ENCODE assay signal across 8 mouse cellular contexts in the genomic region with DNA sequence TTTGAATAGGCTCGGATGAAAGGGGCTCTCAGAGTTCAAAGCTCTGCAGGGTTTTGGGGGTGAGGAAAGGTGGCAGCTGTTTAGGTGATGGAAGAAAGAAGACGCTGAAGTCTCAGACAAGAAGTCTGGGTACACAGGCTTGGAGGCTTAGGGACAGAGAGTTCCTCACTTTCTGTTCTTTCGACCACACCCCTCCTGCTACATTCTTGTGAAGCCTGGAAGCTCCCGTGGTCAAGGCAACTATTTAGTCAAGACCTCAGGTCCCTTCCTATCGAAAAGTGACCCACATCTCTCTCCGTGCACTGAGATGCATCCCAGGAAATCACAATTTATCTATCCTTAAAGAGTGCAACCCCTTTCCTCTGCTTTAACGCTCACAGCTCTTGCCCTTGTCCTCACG. TPM values are rescaled to one million over a fixed set of nuclear protein-coding genes. Genes with fewer than 3 reads are reported as not detected.
A peak's percentile ranks its signal among the peaks of the same experiment; 100 is the strongest.
DNase-seq lines count a peak whose midpoint lies in the region; ATAC-seq and TF ChIP-seq lines count a peak whose summit lies in the region.

No protein-coding gene starts in this region.

- peaks cover 26% of the 10 kb centered on the region for H3K4me1 ChIP-seq in embryonic facial prominence, embryonic 14.5 days (ENCODE audit: control insufficient read depth, insufficient read depth, low read length)
- H3K4me1 ChIP-seq in limb, embryonic 11.5 days (ENCODE audit: control insufficient read depth, insufficient read depth, low read length), result peaks cover 22% of the 10 kb centered on the region
- H3K4me1 ChIP-seq in neural tube, embryonic 12.5 days, result peaks cover 19% of the 10 kb centered on the region

- 0 out of 2 replicates have a peak overlapping the region, but pooled peaks have one; percentile 26 for H3K9ac ChIP-seq in embryonic facial prominence, embryonic 14.5 days (ENCODE audit: low read depth, low read length)
- H3K9ac ChIP-seq in limb, embryonic 11.5 days (ENCODE audit: low read length), result no peak overlapping the region
- H3K9ac ChIP-seq in neural tube, embryonic 12.5 days, result peak overlapping the region; percentile 47

- DNase-seq in layer of hippocampus, adult 2 months (ENCODE audit: low spot score in 2 of 2), result no peak
- no peak for DNase-seq in layer of hippocampus, postnatal 10 days (ENCODE audit: low spot score in 2 of 2)
- no peak for DNase-seq in embryonic facial prominence, embryonic 14.5 days (ENCODE audit: low spot score)
- DNase-seq in limb, embryonic 11.5 days (ENCODE audit: low spot score), result no peak
- DNase-seq in left cerebral cortex, postnatal 4 days, result no peak
- no peak for DNase-seq in adrenal gland, adult 2 months
- no peak for DNase-seq in retina, embryonic 14.5 days (ENCODE audit: low spot score)

- H3K27ac ChIP-seq in layer of hippocampus, adult 2 months, result no peak overlapping the region
- no peak overlapping the region for H3K27ac ChIP-seq in embryonic facial prominence, embryonic 14.5 days (replicated peaks; ENCODE audit: low read depth, low read length)
- H3K27ac ChIP-seq in limb, embryonic 11.5 days (replicated peaks; ENCODE audit: low read depth, low read length), result no peak overlapping the region
- H3K27ac ChIP-seq in neural tube, embryonic 12.5 days, result no peak overlapping the region

- peak overlapping the region; percentile 53; the same call in 1 of the 2 replicates for H3K4me3 ChIP-seq in layer of hippocampus, adult 2 months
- peak overlapping the region; percentile 31 for H3K4me3 ChIP-seq in embryonic facial prominence, embryonic 14.5 days (ENCODE audit: low read depth, low read length)
- no peak overlapping the region for H3K4me3 ChIP-seq in limb, embryonic 11.5 days (ENCODE audit: low read depth, low read length)
- H3K4me3 ChIP-seq in neural tube, embryonic 12.5 days, result peak overlapping the region; percentile 35

- peak overlapping the region; percentile 45 for H3K4me2 ChIP-seq in embryonic facial prominence, embryonic 14.5 days (ENCODE audit: low read depth, low read length)
- peak overlapping the region; percentile 60; the same call in 1 of the 2 replicates for H3K4me2 ChIP-seq in limb, embryonic 11.5 days (ENCODE audit: low read depth, severe bottlenecking)
- H3K4me2 ChIP-seq in neural tube, embryonic 12.5 days (replicated peaks), result peak overlapping the region; percentile 64

- H3K27me3 ChIP-seq in embryonic facial prominence, embryonic 14.5 days (replicated peaks; ENCODE audit: control insufficient read depth, insufficient read depth, low read length), result no peaks in the 10 kb centered on the region; the same call in 1 of the 2 replicates
- no peaks in the 10 kb centered on the region for H3K27me3 ChIP-seq in limb, embryonic 11.5 days (ENCODE audit: control insufficient read depth, insufficient read depth, low read length)
- no peaks in the 10 kb centered on the region for H3K27me3 ChIP-seq in neural tube, embryonic 12.5 days (replicated peaks)

- intact Hi-C loops in left cerebral cortex, postnatal 4 days (cut with DNase I), result no loop called here

- no peak for ATAC-seq in embryonic facial prominence, embryonic 14.5 days (ENCODE audit: low read depth)
- no peak for ATAC-seq in limb, embryonic 11.5 days (ENCODE audit: insufficient number of reproducible peaks, low FRiP score, low TSS enrichment, low read depth)
- ATAC-seq in neural tube, embryonic 12.5 days (ENCODE audit: low FRiP score, low read depth), result no peak

- no peak for TF ChIP-seq CTCF in layer of hippocampus, adult 2 months (conservative IDR thresholded peaks at IDR 0.05)

- no peaks in the 10 kb centered on the region for H3K9me3 ChIP-seq in embryonic facial prominence, embryonic 14.5 days (ENCODE audit: control insufficient read depth, low read length)
- H3K9me3 ChIP-seq in limb, embryonic 11.5 days (ENCODE audit: control insufficient read depth, low read length), result no peaks in the 10 kb centered on the region
- H3K9me3 ChIP-seq in neural tube, embryonic 12.5 days, result no peaks in the 10 kb centered on the region

- no peaks in the 10 kb centered on the region for H3K36me3 ChIP-seq in embryonic facial prominence, embryonic 14.5 days (ENCODE audit: control insufficient read depth, insufficient read depth, low read length)
- H3K36me3 ChIP-seq in limb, embryonic 11.5 days (ENCODE audit: control insufficient read depth, insufficient read depth, low read length), result no peaks in the 10 kb centered on the region
- no peaks in the 10 kb centered on the region for H3K36me3 ChIP-seq in neural tube, embryonic 12.5 days

- WGBS in embryonic facial prominence, embryonic 14.5 days, result 11% methylated on average over 8 of the region's 8 CpGs
- 4% methylated on average over 8 of the region's 8 CpGs for WGBS in limb, embryonic 11.5 days
- 4% methylated on average over 8 of the region's 8 CpGs for WGBS in neural tube, embryonic 12.5 days

RNA-seq across cellular contexts. Expression of a gene that starts 6.0 kb away (rescaled TPM):
- under 1 TPM; 0.41 to 0.61 TPM for total RNA-seq in layer of hippocampus, adult 2 months (2021)
- total RNA-seq in layer of hippocampus, postnatal 10 days (2021), result under 1 TPM; 0.51 to 0.85 TPM
- 0.45 and 1.6 TPM in 2 replicates for polyA plus RNA-seq in embryonic facial prominence, embryonic 14.5 days (2014; fragmentation: Nextera tagmentation; extraction: Ambion mirVana)
- polyA plus RNA-seq in limb, embryonic 11.5 days (2014; fragmentation: Nextera tagmentation; extraction: Ambion mirVana), result 0.14 TPM in 1 of 2 replicates, not detected in the other
- polyA plus RNA-seq in neural tube, embryonic 12.5 days (2016; fragmentation: Nextera tagmentation; extraction: Ambion mirVana), result 0.31 and 0.58 TPM in 2 replicates
- not detected for total RNA-seq in left cerebral cortex, postnatal 4 days (2021)
- under 1 TPM; 0.24 to 0.61 TPM for total RNA-seq in adrenal gland, adult 2 months (2021)
- 1.6 and 2.1 TPM in 2 replicates for polyA plus RNA-seq in adrenal gland, adult 2 months (2012; rRNA removed)

RNA-seq across cellular contexts. Expression of a gene that starts 29.1 kb away (rescaled TPM):
- total RNA-seq in layer of hippocampus, adult 2 months (2021), result 1 to 10 TPM; 4.2 to 4.8 TPM
- 1 to 10 TPM; 3.3 to 4.9 TPM for total RNA-seq in layer of hippocampus, postnatal 10 days (2021)
- polyA plus RNA-seq in embryonic facial prominence, embryonic 14.5 days (2014; fragmentation: Nextera tagmentation; extraction: Ambion mirVana), result 6.5 and 8.9 TPM in 2 replicates
- polyA plus RNA-seq in limb, embryonic 11.5 days (2014; fragmentation: Nextera tagmentation; extraction: Ambion mirVana), result 0.68 and 1.3 TPM in 2 replicates
- polyA plus RNA-seq in neural tube, embryonic 12.5 days (2016; fragmentation: Nextera tagmentation; extraction: Ambion mirVana), result 2.3 and 2.5 TPM in 2 replicates
- total RNA-seq in left cerebral cortex, postnatal 4 days (2021), result 1 to 10 TPM; 2.3 to 2.5 TPM
- total RNA-seq in adrenal gland, adult 2 months (2021), result under 1 TPM; 0.31 to 0.37 TPM
- 0.15 TPM in 1 of 2 replicates, not detected in the other for polyA plus RNA-seq in adrenal gland, adult 2 months (2012; rRNA removed)

RNA-seq across cellular contexts. Expression of a gene that starts 40.7 kb away (rescaled TPM):
- total RNA-seq in layer of hippocampus, adult 2 months (2021), result not detected
- not detected for total RNA-seq in layer of hippocampus, postnatal 10 days (2021)
- 0.17 TPM in 1 of 2 replicates, not detected in the other for polyA plus RNA-seq in embryonic facial prominence, embryonic 14.5 days (2014; fragmentation: Nextera tagmentation; extraction: Ambion mirVana)
- polyA plus RNA-seq in limb, embryonic 11.5 days (2014; fragmentation: Nextera tagmentation; extraction: Ambion mirVana), result 0.08 and 0.18 TPM in 2 replicates
- not detected in 2 replicates for polyA plus RNA-seq in neural tube, embryonic 12.5 days (2016; fragmentation: Nextera tagmentation; extraction: Ambion mirVana)
- total RNA-seq in left cerebral cortex, postnatal 4 days (2021), result not detected
- 1 to 10 TPM in 1 of 2 experiments, under 1 TPM in 1; 0.49 to 1.1 TPM for total RNA-seq in adrenal gland, adult 2 months (2021)
- polyA plus RNA-seq in adrenal gland, adult 2 months (2012; rRNA removed), result 0.98 and 1.1 TPM in 2 replicates

RNA-seq across cellular contexts. Expression of a gene that starts 49.9 kb away (rescaled TPM):
- total RNA-seq in layer of hippocampus, adult 2 months (2021), result 10 to 100 TPM in 1 of 2 experiments, 1 to 10 TPM in 1; 7.9 to 13.1 TPM
- 10 to 100 TPM; 20.7 to 21.4 TPM for total RNA-seq in layer of hippocampus, postnatal 10 days (2021)
- 192 and 231 TPM in 2 replicates for polyA plus RNA-seq in embryonic facial prominence, embryonic 14.5 days (2014; fragmentation: Nextera tagmentation; extraction: Ambion mirVana)
- polyA plus RNA-seq in limb, embryonic 11.5 days (2014; fragmentation: Nextera tagmentation; extraction: Ambion mirVana), result 53.6 and 56.0 TPM in 2 replicates
- polyA plus RNA-seq in neural tube, embryonic 12.5 days (2016; fragmentation: Nextera tagmentation; extraction: Ambion mirVana), result 105 and 131 TPM in 2 replicates
- total RNA-seq in left cerebral cortex, postnatal 4 days (2021), result 10 to 100 TPM; 22.8 to 29.5 TPM
- 100 to 1,000 TPM in 1 of 2 experiments, 10 to 100 TPM in 1; 60.9 to 108 TPM for total RNA-seq in adrenal gland, adult 2 months (2021)
- 89.5 and 121 TPM in 2 replicates for polyA plus RNA-seq in adrenal gland, adult 2 months (2012; rRNA removed)

RNA-seq across cellular contexts. Expression of a gene that starts 52.6 kb away (rescaled TPM):
- total RNA-seq in layer of hippocampus, adult 2 months (2021), result not detected
- under 1 TPM in 1 of 2 experiments, not detected in 1; 0.25 TPM for total RNA-seq in layer of hippocampus, postnatal 10 days (2021)
- polyA plus RNA-seq in embryonic facial prominence, embryonic 14.5 days (2014; fragmentation: Nextera tagmentation; extraction: Ambion mirVana), result 0.13 and 0.26 TPM in 2 replicates
- polyA plus RNA-seq in limb, embryonic 11.5 days (2014; fragmentation: Nextera tagmentation; extraction: Ambion mirVana), result 1.1 and 1.7 TPM in 2 replicates
- polyA plus RNA-seq in neural tube, embryonic 12.5 days (2016; fragmentation: Nextera tagmentation; extraction: Ambion mirVana), result 0.16 and 0.19 TPM in 2 replicates
- not detected for total RNA-seq in left cerebral cortex, postnatal 4 days (2021)
- total RNA-seq in adrenal gland, adult 2 months (2021), result not detected
- not detected in 2 replicates for polyA plus RNA-seq in adrenal gland, adult 2 months (2012; rRNA removed)
